Mouse (Mus musculus): Measurements from ENCODE around the gene Sap30bp. TPM values are rescaled to one million over a fixed set of nuclear protein-coding genes. Genes with fewer than 3 reads are reported as not detected.

Gene Sap30bp
- polyA plus RNA-seq (2017; shearing (Covaris generic)), result 39.2 TPM

DNA sequence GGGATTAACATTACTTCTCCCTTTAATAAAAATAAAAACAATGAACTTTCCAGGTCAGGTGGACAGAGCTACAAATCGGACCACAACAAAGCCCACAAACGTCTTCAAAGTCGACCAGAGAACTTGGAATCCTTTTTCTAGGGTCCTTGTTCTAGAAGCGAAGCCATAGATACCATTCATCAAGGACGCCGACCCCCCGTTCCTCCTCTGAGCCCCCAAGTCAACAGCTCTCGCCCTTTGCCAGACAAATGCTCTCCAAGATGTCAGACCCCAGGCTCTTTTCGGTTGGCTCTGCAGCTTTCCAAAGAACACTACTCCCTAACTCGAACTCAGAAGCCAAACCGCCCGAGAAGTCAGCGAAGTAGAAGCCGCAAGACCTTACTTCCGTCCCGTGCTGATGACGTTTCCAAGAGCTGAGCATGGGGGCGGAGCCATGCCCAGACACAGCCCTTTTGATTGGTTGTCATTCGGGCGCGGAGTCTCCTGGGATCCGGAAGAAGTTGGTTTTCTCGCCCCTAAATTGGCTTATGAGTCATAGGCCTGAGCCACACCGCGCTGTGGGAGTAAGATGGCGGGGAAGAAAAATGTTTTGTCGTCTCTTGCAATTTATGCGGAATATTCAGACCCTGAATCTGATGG, at the start of gene Sap30bp, which contains the start of gene Recql5:
TSS of gene Sap30bp (plus strand) at position 175 of the 639 bp plus-strand sequence.
TSS of gene Recql5 (minus strand) at position 370 of the 639 bp plus-strand sequence.

DNA sequence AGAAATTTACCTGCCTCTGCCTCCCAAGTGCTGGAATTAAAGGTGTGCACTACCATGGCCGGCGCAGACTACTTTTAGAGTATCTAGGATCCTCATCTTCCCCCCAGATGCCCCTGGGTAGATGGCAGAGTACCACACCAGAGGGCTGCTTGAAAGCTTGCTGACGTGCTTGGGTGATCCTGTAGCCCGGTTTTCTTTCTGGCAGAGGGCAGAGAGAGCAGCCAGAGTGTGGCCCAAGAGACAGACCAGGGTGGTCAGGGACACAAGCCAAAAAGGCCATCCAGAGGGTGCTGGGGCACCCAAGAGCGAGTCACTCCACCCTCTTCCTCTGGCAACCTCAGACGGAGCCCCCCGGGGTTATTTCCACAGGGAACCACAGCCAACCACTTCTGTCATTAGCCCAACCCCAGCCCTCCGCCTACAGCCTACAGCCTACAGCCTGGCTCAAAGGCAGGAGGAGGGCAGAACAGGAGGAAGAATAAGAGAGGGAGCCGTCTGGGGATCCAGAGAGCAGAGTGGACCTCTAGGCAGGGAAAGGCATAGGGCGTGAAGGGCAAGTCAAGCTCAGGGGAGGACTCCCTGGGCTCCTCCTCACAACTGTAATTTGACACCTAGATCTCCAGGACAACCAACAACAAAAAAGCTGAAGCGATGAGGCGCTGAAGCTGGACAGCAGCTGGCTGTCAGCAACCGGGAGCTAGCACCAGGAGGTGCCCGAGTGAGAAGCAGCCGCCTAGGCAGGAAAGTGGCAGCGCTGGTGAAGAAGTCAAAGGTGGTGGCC, 33.4 kb upstream of the Sap30bp start, which contains the start of gene Smim5:
TSS of gene Smim5 (plus strand) at position 481 of the 781 bp plus-strand sequence.

DNA sequence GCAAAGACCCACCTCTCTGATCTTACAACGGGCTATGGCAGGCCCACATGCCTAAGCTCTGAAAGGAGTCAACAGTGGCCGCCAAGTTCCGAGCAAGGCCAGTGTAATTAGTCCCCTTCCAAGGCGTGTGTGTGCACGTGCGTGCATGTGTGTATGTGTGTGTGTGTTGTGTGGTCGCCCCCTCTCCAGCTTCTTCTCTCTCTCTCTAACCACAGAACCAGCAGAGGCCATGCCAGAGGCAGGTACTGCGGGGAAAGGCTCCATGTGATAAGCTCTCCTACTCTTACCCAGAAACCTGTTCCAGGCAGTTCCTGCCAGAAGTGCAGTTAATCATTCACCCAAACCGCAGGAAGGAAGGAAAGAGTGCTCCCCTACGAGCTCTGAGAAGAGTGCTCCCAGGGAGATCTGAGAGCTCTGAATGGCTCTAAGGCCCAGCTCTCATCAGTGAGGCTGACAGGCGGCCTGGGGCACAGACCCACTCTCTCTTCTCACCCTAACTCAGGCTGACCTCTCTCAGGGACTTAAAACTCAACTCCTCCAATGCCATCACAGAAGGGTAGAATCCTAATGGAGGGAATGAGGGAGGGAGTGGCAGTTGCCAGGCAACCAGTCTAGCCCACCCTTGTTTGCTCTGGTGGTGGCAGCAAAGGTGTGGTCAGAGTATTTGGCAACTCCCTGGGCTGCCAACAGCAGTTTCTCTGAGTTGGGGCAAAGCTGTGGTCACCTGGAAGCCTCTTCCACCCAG, 21.3 kb upstream of the Sap30bp start, which contains the start of gene Smim6:
TSS of gene Smim6 (plus strand) at position 386 of the 745 bp plus-strand sequence.

DNA sequence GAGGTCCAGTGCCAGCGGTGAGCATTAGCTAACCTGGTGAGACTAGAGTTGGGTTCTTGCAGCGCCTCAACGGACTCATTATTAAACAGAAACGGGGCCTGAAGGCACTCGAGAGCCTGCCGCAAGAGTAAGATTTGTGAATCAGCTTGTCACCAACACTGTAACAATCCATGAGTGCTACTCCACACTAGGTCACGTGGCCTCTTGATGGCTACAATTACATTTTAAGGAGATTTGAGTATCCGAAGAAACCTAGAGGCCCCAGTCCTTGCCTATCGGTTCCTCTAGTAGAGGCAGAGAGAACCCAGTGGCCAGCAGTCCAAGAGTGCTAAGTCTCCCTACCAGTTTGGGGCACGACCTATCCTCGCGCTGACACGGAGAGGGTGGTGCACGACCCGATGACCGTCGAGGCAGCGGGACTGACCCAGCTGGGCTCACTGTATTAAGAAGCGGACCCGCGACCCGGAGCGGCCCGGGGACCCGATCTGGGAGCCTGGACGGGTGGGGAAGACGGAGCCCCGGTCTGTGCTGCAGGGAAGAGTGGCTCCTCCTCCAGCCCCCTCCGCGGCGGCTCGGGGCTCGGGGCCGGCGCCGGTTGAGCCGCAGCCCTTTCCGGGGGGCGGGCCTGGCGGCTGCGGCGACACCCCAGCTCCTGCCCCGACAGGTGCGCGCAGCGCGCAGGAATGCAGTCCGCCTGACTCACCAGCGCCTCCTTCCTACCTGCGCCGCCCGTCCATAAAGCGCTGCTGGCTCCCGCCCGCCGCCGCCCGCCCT, 41.4 kb downstream of the Sap30bp start, which contains the start of gene Itgb4:
TSS of gene Itgb4 (plus strand) at position 401 of the 774 bp plus-strand sequence.

DNA sequence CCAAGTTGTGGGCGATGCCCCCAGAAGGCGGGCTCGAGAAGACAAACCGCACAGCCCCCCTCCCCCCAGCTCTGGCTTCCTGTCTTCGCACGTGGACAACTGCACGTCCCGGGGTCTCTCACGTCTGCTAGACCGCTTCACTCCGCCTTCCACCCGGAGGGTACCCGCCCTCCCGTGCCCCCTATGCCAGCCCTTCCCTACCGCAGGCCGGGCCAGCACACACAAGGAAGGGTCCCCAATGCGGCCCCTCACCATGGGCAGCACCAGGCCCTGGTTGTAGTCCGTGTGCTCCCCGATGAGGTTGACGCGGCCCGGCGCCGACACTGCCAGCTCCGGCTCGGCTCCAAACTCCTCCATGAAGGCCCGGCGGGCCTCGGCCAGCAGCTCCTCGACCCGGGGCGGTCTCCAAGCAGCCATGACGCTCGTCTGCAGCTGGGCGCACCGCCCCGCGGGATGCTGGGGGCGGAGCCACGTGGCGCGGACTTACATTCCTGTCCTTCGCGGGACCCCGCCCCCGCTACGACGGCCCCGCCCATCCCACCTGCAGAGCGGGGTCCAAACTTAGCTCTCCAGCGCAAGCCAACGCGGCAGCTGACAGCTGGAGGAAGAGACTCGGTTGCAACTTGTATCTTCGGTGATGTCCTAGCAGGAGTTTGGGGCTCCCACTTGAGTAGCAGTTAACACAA, 79.3 kb downstream of the Sap30bp start, which contains the start of gene Galk1:
TSS of gene Galk1 (minus strand) at position 458 of the 686 bp plus-strand sequence.

Other genes starting within 250 kb of the Sap30bp start
- 10.4 TPM for gene Grb2, start 224.7 kb upstream of the Sap30bp start, polyA plus RNA-seq (2017; shearing (Covaris generic))
- 34.3 TPM for gene Tmem94, start 167.8 kb upstream of the Sap30bp start, polyA plus RNA-seq (2017; shearing (Covaris generic))
- 4.3 TPM for gene Caskin2, start 119.6 kb upstream of the Sap30bp start, polyA plus RNA-seq (2017; shearing (Covaris generic))
- 20.1 TPM for gene Tsen54, start 118.6 kb upstream of the Sap30bp start, polyA plus RNA-seq (2017; shearing (Covaris generic))
- 35.7 TPM for gene Llgl2, start 109.2 kb upstream of the Sap30bp start, polyA plus RNA-seq (2017; shearing (Covaris generic))
- gene Myo15b, start 74.9 kb upstream of the Sap30bp start, polyA plus RNA-seq (2017; shearing (Covaris generic)), result 0.44 TPM
- 0.86 TPM for gene Smim5, start 33.3 kb upstream of the Sap30bp start, polyA plus RNA-seq (2017; shearing (Covaris generic))
- gene Smim6, start 21.3 kb upstream of the Sap30bp start, polyA plus RNA-seq (2017; shearing (Covaris generic)), result 1.5 TPM
- gene Recql5, start 195 bp downstream of the Sap30bp start, polyA plus RNA-seq (2017; shearing (Covaris generic)), result 25.0 TPM
- not detected for gene Itgb4, start 41.4 kb downstream of the Sap30bp start, polyA plus RNA-seq (2017; shearing (Covaris generic))
- 40.6 TPM for gene Galk1, start 79.4 kb downstream of the Sap30bp start, polyA plus RNA-seq (2017; shearing (Covaris generic))
- gene H3f3b, start 94.7 kb downstream of the Sap30bp start, polyA plus RNA-seq (2017; shearing (Covaris generic)), result 1,124 TPM
- gene Unk, start 97.0 kb downstream of the Sap30bp start, polyA plus RNA-seq (2017; shearing (Covaris generic)), result 41.6 TPM
- 205 TPM for gene Unc13d, start 144.7 kb downstream of the Sap30bp start, polyA plus RNA-seq (2017; shearing (Covaris generic))
- gene Wbp2, start 153.7 kb downstream of the Sap30bp start, polyA plus RNA-seq (2017; shearing (Covaris generic)), result 192 TPM
- 0.44 TPM for gene Trim47, start 193.9 kb downstream of the Sap30bp start, polyA plus RNA-seq (2017; shearing (Covaris generic))
- 10.2 TPM for gene Trim65, start 197.8 kb downstream of the Sap30bp start, polyA plus RNA-seq (2017; shearing (Covaris generic))
- 65.8 TPM for gene Mrpl38, start 205.6 kb downstream of the Sap30bp start, polyA plus RNA-seq (2017; shearing (Covaris generic))
- gene Fbf1, start 234.9 kb downstream of the Sap30bp start, polyA plus RNA-seq (2017; shearing (Covaris generic)), result 10.8 TPM